Mouse (Mus musculus): ENCODE data around the gene Auts2. TPM values are rescaled to one million over a fixed set of nuclear protein-coding genes. Genes with fewer than 3 reads are reported as not detected.

Gene Auts2
- total and polyA plus RNA-seq, 2 experiments from 2014 or later: 6.8 to 12.1 TPM

DNA sequence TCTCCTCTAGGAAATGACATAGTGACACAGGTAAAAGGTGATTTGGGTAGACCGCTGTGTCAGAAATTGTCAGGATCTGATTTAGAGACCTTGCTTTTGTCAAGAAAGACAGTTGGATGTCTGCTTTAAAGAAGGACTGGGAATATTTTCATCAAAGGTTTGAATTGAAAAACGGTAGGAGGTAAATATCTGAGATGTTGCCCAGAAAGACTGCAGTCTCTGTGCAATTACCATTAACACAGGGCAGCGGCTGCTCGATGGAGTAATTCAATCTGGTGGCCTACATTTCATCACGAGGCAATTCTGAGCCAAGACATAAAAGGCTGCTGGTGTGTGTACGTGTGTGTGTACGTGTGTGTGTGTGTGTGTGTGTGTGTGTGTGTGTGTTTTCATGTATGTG, 529.8 kb downstream of the Auts2 start:
- no peak overlapping the region for H3K4me2 ChIP-seq (ENCODE audit: low read depth, low read length)
- no peak overlapping the region for H3K4me3 ChIP-seq (ENCODE audit: low read depth, low read length)
- H3K36me3 ChIP-seq (replicated peaks; ENCODE audit: control insufficient read depth, insufficient read depth, low read length): no peaks in the 10 kb centered on the region
- TF ChIP-seq CTCF (IDR thresholded peaks at IDR 0.05; ENCODE audit: low read depth) (no peak), EP300 (IDR thresholded peaks at IDR 0.05; ENCODE audit: low read depth) (no peak)
- H3K9ac ChIP-seq (replicated peaks; ENCODE audit: low read depth, low read length): no peak overlapping the region
- ATAC-seq (ENCODE audit: insufficient read depth, low read depth) (no peak), DNase-seq (ENCODE audit: low spot score) (no peak)
- no peak overlapping the region for H3K27ac ChIP-seq (ENCODE audit: low read depth)
- H3K4me1 ChIP-seq (ENCODE audit: control insufficient read depth, insufficient read depth): no peaks in the 10 kb centered on the region
- 88% methylated on average over 7 of the region's 7 CpGs for WGBS
- 0 out of 2 replicates have a peak, but pooled peaks cover 6% of the 10 kb centered on the region for H3K9me3 ChIP-seq (replicated peaks; ENCODE audit: control insufficient read depth, low read length)
- no peaks in the 10 kb centered on the region for H3K27me3 ChIP-seq (ENCODE audit: control insufficient read depth, insufficient read depth, low read length)

DNA sequence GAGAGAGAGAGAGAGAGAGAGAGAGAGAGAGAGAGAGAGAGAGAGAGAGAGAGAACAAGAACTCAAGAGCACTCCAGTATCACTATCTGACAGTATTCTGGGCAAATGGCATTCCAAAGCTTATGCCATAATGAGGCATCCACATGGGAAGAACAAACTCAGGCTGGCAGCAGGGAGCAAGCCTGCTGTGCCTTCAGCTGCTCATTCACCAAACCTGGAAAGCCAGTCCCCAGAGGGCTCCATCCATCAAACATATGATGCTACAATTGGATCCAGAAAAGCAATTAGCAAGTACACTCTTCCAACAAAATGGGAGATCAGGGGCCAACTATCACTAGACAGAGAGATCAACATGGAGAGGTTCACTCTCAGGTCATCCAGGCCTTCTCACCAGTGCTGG, 531.3 kb downstream of the Auts2 start:
- TF ChIP-seq EP300 (IDR thresholded peaks at IDR 0.05; ENCODE audit: low read depth) (no peak), CTCF (IDR thresholded peaks at IDR 0.05; ENCODE audit: low read depth) (no peak)
- Histone ChIP-seq H3K4me2 (ENCODE audit: low read depth, low read length) (no peak overlapping the region), H3K36me3 (replicated peaks; ENCODE audit: control insufficient read depth, insufficient read depth, low read length) (no peaks in the 10 kb centered on the region), H3K27ac (ENCODE audit: low read depth) (no peak overlapping the region), H3K27me3 (ENCODE audit: control insufficient read depth, insufficient read depth, low read length) (no peaks in the 10 kb centered on the region), H3K9ac (replicated peaks; ENCODE audit: low read depth, low read length) (no peak overlapping the region), H3K4me1 (ENCODE audit: control insufficient read depth, insufficient read depth) (no peaks in the 10 kb centered on the region), H3K4me3 (ENCODE audit: low read depth, low read length) (no peak overlapping the region), H3K9me3 (replicated peaks; ENCODE audit: control insufficient read depth, low read length) (no peaks in the 10 kb centered on the region)
- DNase-seq (ENCODE audit: low spot score) (no peak), ATAC-seq (ENCODE audit: insufficient read depth, low read depth) (no peak)

DNA sequence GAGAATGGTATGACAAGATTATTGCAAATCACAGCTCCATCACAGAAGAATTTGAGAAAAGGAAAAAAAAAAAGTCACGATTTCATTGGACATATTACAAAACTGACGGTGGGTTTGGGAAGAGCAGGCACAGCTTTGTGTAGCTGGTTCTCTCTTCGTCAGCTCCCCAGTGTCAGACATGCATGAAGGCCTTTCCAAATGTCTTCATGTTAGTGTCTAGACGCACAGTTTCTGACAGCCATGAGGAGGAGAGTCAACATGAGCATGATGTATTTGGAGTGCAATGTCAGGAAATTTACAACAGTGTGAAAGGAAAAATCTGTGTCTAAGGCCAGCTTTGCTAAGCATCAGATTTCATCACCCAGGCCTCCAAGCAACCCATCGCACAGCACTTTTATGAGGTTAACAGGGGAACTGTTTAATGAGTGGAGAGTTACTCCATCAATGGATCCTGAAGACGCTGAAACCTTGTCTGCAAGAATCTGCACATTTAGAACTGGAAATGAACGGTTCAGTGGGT, 534.4 kb downstream of the Auts2 start:
- WGBS: 80% methylated on average over 7 of the region's 7 CpGs
- H3K27ac ChIP-seq (ENCODE audit: low read depth): no peak overlapping the region
- H3K4me1 ChIP-seq (ENCODE audit: control insufficient read depth, insufficient read depth): no peaks in the 10 kb centered on the region
- H3K4me3 ChIP-seq (ENCODE audit: low read depth, low read length): no peak overlapping the region
- no peaks in the 10 kb centered on the region for H3K9me3 ChIP-seq (replicated peaks; ENCODE audit: control insufficient read depth, low read length)
- ATAC-seq (ENCODE audit: insufficient read depth, low read depth) (no peak), DNase-seq (ENCODE audit: low spot score) (no peak)
- H3K36me3 ChIP-seq (replicated peaks; ENCODE audit: control insufficient read depth, insufficient read depth, low read length): no peaks in the 10 kb centered on the region
- H3K9ac ChIP-seq (replicated peaks; ENCODE audit: low read depth, low read length): no peak overlapping the region
- TF ChIP-seq CTCF (IDR thresholded peaks at IDR 0.05; ENCODE audit: low read depth) (no peak), EP300 (IDR thresholded peaks at IDR 0.05; ENCODE audit: low read depth) (no peak)
- H3K27me3 ChIP-seq (ENCODE audit: control insufficient read depth, insufficient read depth, low read length): no peaks in the 10 kb centered on the region
- no peak overlapping the region for H3K4me2 ChIP-seq (ENCODE audit: low read depth, low read length)

DNA sequence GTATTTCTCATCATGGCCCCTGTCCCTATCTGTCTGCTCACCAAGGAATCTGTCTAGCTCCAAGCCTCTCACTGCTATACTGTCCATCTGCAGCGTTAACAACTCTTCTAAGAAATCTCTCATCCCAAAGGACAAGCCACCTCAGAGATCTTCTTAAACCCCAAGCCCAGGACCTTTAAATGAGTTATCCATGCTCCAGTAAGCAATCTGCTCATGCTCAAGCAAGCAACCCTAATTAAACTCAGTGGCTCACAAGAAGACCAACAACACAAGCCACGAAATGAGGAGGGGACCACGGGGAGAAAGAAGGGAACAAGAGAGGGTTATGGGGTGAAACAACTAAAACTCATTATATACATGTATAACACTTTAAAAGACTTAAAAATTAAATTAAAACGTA, 535.2 kb downstream of the Auts2 start:
- DNase-seq (ENCODE audit: low spot score) (no peak), ATAC-seq (ENCODE audit: insufficient read depth, low read depth) (no peak)
- Histone ChIP-seq H3K4me2 (ENCODE audit: low read depth, low read length) (no peak overlapping the region), H3K9ac (replicated peaks; ENCODE audit: low read depth, low read length) (no peak overlapping the region), H3K4me1 (ENCODE audit: control insufficient read depth, insufficient read depth) (no peaks in the 10 kb centered on the region), H3K9me3 (replicated peaks; ENCODE audit: control insufficient read depth, low read length) (no peaks in the 10 kb centered on the region), H3K4me3 (ENCODE audit: low read depth, low read length) (no peak overlapping the region), H3K27ac (ENCODE audit: low read depth) (no peak overlapping the region), H3K27me3 (ENCODE audit: control insufficient read depth, insufficient read depth, low read length) (no peaks in the 10 kb centered on the region), H3K36me3 (replicated peaks; ENCODE audit: control insufficient read depth, insufficient read depth, low read length) (no peaks in the 10 kb centered on the region)
- 89% methylated on average over 4 of the region's 4 CpGs for WGBS
- TF ChIP-seq EP300 (IDR thresholded peaks at IDR 0.05; ENCODE audit: low read depth): no peak
- no peak for TF ChIP-seq CTCF (IDR thresholded peaks at IDR 0.05; ENCODE audit: low read depth)

DNA sequence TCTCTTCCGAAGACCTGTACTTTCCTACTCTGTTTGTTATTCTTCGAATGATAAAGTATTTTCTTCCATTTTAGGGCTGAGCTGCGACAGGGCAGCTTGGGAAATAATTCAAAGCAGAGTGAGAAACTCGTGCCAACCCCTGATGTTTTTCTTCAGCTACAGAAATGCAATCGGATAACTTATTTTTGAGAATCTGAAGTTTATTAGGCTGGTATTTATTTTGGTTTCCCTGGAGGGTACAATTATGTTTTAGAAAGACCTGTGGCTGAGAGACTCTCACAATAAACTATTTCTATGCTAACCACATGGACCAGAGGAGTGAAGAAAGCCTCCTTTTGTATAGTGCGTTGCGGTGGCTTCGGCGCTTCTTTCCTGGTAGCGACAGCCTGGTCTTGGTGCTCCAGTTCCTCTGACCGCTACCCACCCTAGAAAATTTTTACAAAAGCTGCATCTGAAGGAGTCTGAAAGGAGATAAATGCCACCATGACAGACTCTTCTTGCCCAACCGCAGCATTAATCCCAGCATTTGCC, 550.4 kb downstream of the Auts2 start:
- Histone ChIP-seq H3K9ac (replicated peaks; ENCODE audit: low read depth, low read length) (no peak overlapping the region), H3K36me3 (replicated peaks; ENCODE audit: control insufficient read depth, insufficient read depth, low read length) (no peaks in the 10 kb centered on the region), H3K4me3 (ENCODE audit: low read depth, low read length) (no peak overlapping the region), H3K27me3 (ENCODE audit: control insufficient read depth, insufficient read depth, low read length) (no peaks in the 10 kb centered on the region), H3K27ac (ENCODE audit: low read depth) (no peak overlapping the region), H3K4me2 (ENCODE audit: low read depth, low read length) (no peak overlapping the region), H3K9me3 (replicated peaks; ENCODE audit: control insufficient read depth, low read length) (no peaks in the 10 kb centered on the region), H3K4me1 (ENCODE audit: control insufficient read depth, insufficient read depth) (no peaks in the 10 kb centered on the region)
- ATAC-seq (ENCODE audit: insufficient read depth, low read depth) (no peak), DNase-seq (ENCODE audit: low spot score) (no peak)
- TF ChIP-seq CTCF (IDR thresholded peaks at IDR 0.05; ENCODE audit: low read depth) (no peak), EP300 (IDR thresholded peaks at IDR 0.05; ENCODE audit: low read depth) (no peak)
- 86% methylated on average over 12 of the region's 12 CpGs for WGBS

DNA sequence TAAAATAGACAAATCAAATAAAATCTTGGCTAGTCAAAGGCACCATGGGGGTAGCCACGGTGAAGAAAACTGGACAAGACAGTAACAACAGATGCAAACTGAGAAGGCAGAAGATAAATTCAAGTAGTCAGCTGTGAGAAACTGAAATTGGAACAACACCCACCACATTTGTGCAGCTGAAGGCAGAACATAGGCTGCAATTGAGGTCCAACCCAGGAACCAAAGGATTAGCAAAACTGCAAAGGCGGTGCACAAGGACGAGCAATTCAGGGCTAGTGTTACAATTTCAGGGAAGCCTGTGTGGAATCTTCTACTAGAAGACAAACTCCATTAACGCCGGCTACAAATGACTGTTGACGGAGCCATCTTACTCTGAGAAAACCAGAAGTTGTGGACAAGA, 550.9 kb downstream of the Auts2 start:
- 85% methylated on average over 6 of the region's 6 CpGs for WGBS
- no peak overlapping the region for H3K4me3 ChIP-seq (ENCODE audit: low read depth, low read length)
- H3K4me2 ChIP-seq (ENCODE audit: low read depth, low read length): no peak overlapping the region
- DNase-seq (ENCODE audit: low spot score): no peak
- H3K27me3 ChIP-seq (ENCODE audit: control insufficient read depth, insufficient read depth, low read length): no peaks in the 10 kb centered on the region
- no peak overlapping the region for H3K9ac ChIP-seq (replicated peaks; ENCODE audit: low read depth, low read length)
- H3K27ac ChIP-seq (ENCODE audit: low read depth): no peak overlapping the region
- no peak for ATAC-seq (ENCODE audit: insufficient read depth, low read depth)
- no peaks in the 10 kb centered on the region for H3K9me3 ChIP-seq (replicated peaks; ENCODE audit: control insufficient read depth, low read length)
- no peaks in the 10 kb centered on the region for H3K36me3 ChIP-seq (replicated peaks; ENCODE audit: control insufficient read depth, insufficient read depth, low read length)
- TF ChIP-seq EP300 (IDR thresholded peaks at IDR 0.05; ENCODE audit: low read depth) (no peak), CTCF (IDR thresholded peaks at IDR 0.05; ENCODE audit: low read depth) (no peak)
- H3K4me1 ChIP-seq (ENCODE audit: control insufficient read depth, insufficient read depth): no peaks in the 10 kb centered on the region
